ENCODE assay signal across 24 mouse cellular contexts in genomic region chr19:18695116-18695515, GRCm38 (mm10). TPM values are rescaled to one million over a fixed set of nuclear protein-coding genes. Genes with fewer than 3 reads are reported as not detected.
"Had no signal": no experiment of that assay in that cellular context is flagged by ENCODE, and none has a peak within 500 bp of the region (broad histone marks: within the 10 kb centered on the region; RNA-seq: fewer than 3 reads in every experiment).

No protein-coding gene starts in this region.

- H3K4me2 ChIP-seq: limb, embryonic 12.5 days; limb, embryonic 15.5 days; midbrain, embryonic 11.5 days; neural tube, embryonic 12.5 days; neural tube, embryonic 15.5 days had no signal

- H3K4me1 ChIP-seq: limb, embryonic 12.5 days; limb, embryonic 15.5 days; neural tube, embryonic 12.5 days; neural tube, embryonic 15.5 days had no signal

- H3K9ac ChIP-seq: limb, embryonic 12.5 days; limb, embryonic 15.5 days; neural tube, embryonic 12.5 days; neural tube, embryonic 15.5 days had no signal

- H3K27ac ChIP-seq: limb, embryonic 12.5 days; limb, embryonic 15.5 days; neural tube, embryonic 12.5 days; neural tube, embryonic 15.5 days; stomach, postnatal 0 days had no signal

- ATAC-seq: inflammation-experienced regulatory T-cells, adult 6 months; intestine, embryonic 16.5 days had no signal

- H3K27me3 ChIP-seq: limb, embryonic 12.5 days; limb, embryonic 15.5 days; neural tube, embryonic 12.5 days; neural tube, embryonic 15.5 days had no signal

- H3K9me3 ChIP-seq: limb, embryonic 12.5 days; limb, embryonic 15.5 days; neural tube, embryonic 12.5 days; neural tube, embryonic 15.5 days had no signal

- H3K4me3 ChIP-seq: limb, embryonic 12.5 days; limb, embryonic 15.5 days; neural tube, embryonic 12.5 days; neural tube, embryonic 15.5 days had no signal

- DNase-seq: kidney, adult 18-20 months; kidney, adult 9 months; kidney, postnatal 14 days; kidney, postnatal 4 days; left cerebral cortex, postnatal 4 days; lung, adult 2 months; lung, postnatal 14 days; lung, postnatal 4 days; midbrain, embryonic 14.5 days; right cerebral cortex, adult 18-20 months; right cerebral cortex, postnatal 25 days; thymus, adult 2 months; thymus, postnatal 14 days; thymus, postnatal 4 days had no signal

RNA-seq across cellular contexts. Expression of gene Trpm6, which starts 54.7 kb away (rescaled TPM):
- total RNA-seq: megakaryocyte progenitor cell, adult 5-6 weeks; megakaryocyte-erythroid progenitor cell, adult 5-6 weeks had no signal
